Mouse (Mus musculus) thymus, adult 2 months (tissue): ENCODE measurements at regions not wholly inside any gene's neighbourhood (a gene's known extent, or its start where the extent isn't known, plus 50 kb on each side); places are given as distances from the start of the nearest gene placed in this dataset.

ENCODE experiments used
- DNase-seq: peaks from one replicate; pipeline ENCODE4 v3.0.0; 2021
- H3K27ac ChIP-seq: fragments of 200-500 bp; 2 replicates; pipeline ENCODE4 v1.5.1; 2012; ENCODE audit warnings: low read length, control low read depth; ENCODE audit not compliant: control insufficient read depth, insufficient read depth
- H3K27me3 ChIP-seq: fragments of 200-500 bp; 2 replicates; pipeline ENCODE4 v1.6.1; 2012; ENCODE audit warnings: mild to moderate bottlenecking, low read length, moderate library complexity, mixed read lengths; ENCODE audit not compliant: control insufficient read depth, insufficient read depth
- H3K36me3 ChIP-seq: fragments of 200-500 bp; 2 replicates; pipeline ENCODE4 v1.6.1; 2012; ENCODE audit warnings: mild to moderate bottlenecking, low read length, moderate library complexity; ENCODE audit not compliant: control insufficient read depth, insufficient read depth
- H3K4me1 ChIP-seq: fragments of 200-500 bp; replicated peaks from 2 replicates; pipeline ENCODE4 v1.6.1; 2012; ENCODE audit warnings: low read length; ENCODE audit not compliant: control insufficient read depth, insufficient read depth
- H3K4me3 ChIP-seq: fragments of 200-500 bp; 2 replicates; pipeline ENCODE4 v1.5.1; 2012; ENCODE audit warnings: mild to moderate bottlenecking, low read length, control low read depth, moderate library complexity; ENCODE audit not compliant: control insufficient read depth, insufficient read depth
- CTCF ChIP-seq: fragments of 200-500 bp; IDR thresholded peaks from 2 replicates; pipeline ENCODE4 v1.5.1; 2012; ENCODE audit warnings: mild to moderate bottlenecking, control low read depth, low read length, moderate library complexity, borderline replicate concordance; ENCODE audit not compliant: control insufficient read depth, poor library complexity, insufficient read depth; ENCODE audit errors: extremely low read depth
- POLR2A ChIP-seq: fragments of 200-500 bp; IDR thresholded peaks from 2 replicates; pipeline ENCODE4 v1.6.1; 2012; ENCODE audit warnings: mild to moderate bottlenecking, low read length, control low read depth, moderate library complexity; ENCODE audit not compliant: control insufficient read depth, poor library complexity, insufficient read depth; ENCODE audit errors: extremely low read depth
- WGBS: fragments of 180-500 bp; shearing (Covaris S2); methylation state at CpG from one replicate; pipeline ENCODE4 v1.1.7; 2018; 5-methylcytosine and 5-hydroxymethylcytosine counted together

DNA sequence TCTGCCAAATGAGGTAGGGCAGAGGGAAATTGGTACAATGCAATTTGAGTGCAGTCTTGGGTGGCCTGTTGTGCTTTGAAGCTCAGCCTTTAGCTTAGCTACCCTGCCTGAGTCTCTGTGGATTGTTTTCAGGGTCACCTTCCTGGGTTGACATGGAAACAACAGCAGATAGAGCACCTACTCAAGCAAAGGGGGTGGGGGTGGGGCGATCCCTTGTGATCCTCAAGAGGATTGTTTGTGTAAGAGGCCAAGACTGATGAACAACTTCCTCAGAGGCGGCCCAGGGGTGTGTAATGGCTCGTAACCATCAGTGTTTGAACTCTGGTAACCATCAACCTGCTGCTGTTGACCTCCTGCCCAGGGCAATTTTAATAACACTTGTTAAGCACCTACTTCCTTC lies 187.8 kb upstream of the Tle4 start:
- Histone ChIP-seq H3K27me3 (no peaks in the 10 kb centered on the region), H3K27ac (no peak overlapping the region), H3K4me3 (no peak overlapping the region), H3K36me3 (no peaks in the 10 kb centered on the region), H3K4me1 (no peaks in the 10 kb centered on the region)
- 58% methylated on average over 3 of the region's 3 CpGs for WGBS
- DNase-seq, result no peak
- no peak for TF ChIP-seq CTCF
- no peak for TF ChIP-seq POLR2A

DNA sequence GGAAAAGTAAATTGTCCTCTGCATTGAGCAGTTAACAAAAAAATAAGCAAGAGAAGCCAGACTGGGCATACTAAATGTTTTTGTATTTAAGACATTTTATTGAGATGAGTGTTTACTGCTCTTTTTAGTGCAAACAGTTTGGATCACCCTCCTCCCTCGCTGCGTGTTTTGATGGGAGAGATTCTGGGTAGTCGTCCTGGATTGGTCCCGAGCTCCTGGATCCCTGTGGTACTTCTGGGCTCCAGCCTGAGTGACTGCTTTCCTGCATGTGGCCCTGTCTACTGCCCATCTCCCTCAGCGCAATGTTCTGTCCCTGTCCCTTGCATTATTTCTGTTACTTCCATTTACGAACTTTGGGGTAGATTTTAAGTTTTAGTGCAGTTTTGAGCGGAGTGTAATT lies 179.9 kb upstream of the Tle4 start:
- 60% methylated on average over 7 of the region's 7 CpGs for WGBS
- Histone ChIP-seq H3K27me3 (no peaks in the 10 kb centered on the region), H3K4me3 (no peak overlapping the region), H3K4me1 (no peaks in the 10 kb centered on the region), H3K36me3 (no peaks in the 10 kb centered on the region), H3K27ac (no peak overlapping the region)
- DNase-seq, result no peak
- no peak for TF ChIP-seq CTCF
- no peak for TF ChIP-seq POLR2A

DNA sequence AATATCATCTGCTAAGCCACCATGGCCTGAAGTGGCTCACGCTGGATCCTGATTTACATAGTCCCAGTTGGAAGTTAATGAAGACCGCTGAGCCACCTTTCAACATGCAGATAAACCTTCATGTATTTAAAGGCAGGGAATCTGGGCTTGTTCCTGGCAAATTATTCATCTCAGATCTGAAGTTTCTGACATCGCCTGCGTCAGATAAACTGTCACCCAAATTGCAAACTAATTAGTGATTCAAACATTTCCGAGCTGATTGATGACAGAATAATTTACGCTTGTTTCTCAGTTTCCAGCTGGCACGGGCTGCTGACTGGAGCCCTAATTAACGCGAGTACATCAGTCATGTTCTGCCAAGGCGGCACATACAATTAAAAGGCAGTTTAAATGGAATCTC lies 179.3 kb upstream of the Tle4 start:
- no peak for TF ChIP-seq CTCF
- 46% methylated on average over 10 of the region's 10 CpGs for WGBS
- DNase-seq, result no peak

DNA sequence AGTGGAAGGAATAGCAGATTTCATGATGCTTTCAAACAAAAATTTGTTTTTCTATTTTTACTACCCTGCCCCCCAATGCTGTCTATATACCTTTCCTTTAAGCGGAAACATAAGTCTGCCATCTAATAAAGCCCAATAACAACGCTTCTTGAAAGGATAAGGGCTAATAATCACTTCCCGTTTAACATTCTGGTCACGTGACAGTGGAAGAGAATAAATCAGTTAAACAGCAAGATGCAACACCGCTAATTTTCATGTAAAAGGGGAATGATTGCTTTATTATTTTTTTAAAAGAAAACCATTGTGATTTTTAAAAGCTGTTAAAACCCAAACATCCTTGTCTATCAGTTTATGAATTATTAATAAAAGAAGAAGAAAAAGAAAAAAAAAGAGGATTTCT lies 178.9 kb upstream of the Tle4 start:
- Histone ChIP-seq H3K36me3 (no peaks in the 10 kb centered on the region), H3K27me3 (no peaks in the 10 kb centered on the region), H3K4me3 (no peak overlapping the region), H3K27ac (no peak overlapping the region), H3K4me1 (no peaks in the 10 kb centered on the region)
- DNase-seq, result no peak
- 86% methylated on average over 5 of the region's 5 CpGs for WGBS
- TF ChIP-seq POLR2A (no peak), CTCF (no peak)

More for the DNA sequence above, 179.3 kb upstream of the Tle4 start:
- no peaks in the 10 kb centered on the region for H3K36me3 ChIP-seq
- no peak overlapping the region for H3K4me3 ChIP-seq
- no peaks in the 10 kb centered on the region for H3K27me3 ChIP-seq
- no peak overlapping the region for H3K27ac ChIP-seq
- H3K4me1 ChIP-seq, result no peaks in the 10 kb centered on the region

DNA sequence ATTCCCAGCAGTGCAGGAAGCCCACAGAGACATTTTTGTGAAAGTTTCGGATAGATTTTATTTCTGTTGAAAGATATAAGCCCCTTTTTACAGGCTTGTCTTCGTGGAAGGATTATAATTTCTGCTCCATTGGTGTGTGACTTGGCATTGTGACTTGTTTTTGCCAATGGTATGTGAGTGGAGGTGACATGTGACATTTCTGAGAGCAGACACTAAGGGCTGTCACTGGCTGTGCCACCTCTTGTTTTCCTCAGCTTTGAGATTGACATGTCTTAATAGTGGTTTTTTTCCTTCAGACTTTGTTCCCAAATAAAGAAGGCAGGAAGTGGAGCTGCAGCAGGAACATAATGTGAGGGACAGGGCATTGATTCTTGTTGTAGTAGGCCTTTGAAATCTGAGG lies 174.9 kb upstream of the Tle4 start:
- Histone ChIP-seq H3K27me3 (no peaks in the 10 kb centered on the region), H3K4me3 (no peak overlapping the region), H3K27ac (no peak overlapping the region), H3K36me3 (no peaks in the 10 kb centered on the region), H3K4me1 (no peaks in the 10 kb centered on the region)
- WGBS, result 79% methylated on average over 2 of the region's 2 CpGs
- TF ChIP-seq CTCF (no peak), POLR2A (no peak)
- DNase-seq, result no peak

DNA sequence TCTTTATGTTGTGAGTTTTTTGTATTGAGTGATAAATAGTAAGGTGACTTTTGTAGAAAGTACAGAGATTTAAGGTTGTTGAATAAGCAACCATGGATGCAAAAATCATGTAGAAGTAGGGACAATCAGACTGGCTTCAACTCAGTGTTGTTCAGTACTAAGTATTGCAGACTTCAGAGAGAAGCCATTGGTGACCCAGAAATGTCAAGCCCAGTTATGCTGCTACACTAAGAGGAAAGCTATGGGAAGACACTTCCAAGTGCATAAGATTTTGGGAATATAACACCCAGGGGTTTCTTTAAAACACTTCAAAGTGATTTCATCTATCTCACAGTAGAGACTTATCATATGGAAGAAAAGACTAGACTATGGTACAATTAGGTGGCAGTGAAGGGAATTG lies 154.8 kb upstream of the Tle4 start:
- H3K27ac ChIP-seq, result no peak overlapping the region
- no peaks in the 10 kb centered on the region for H3K27me3 ChIP-seq
- H3K36me3 ChIP-seq, result no peaks in the 10 kb centered on the region
- TF ChIP-seq POLR2A (no peak), CTCF (no peak)
- H3K4me3 ChIP-seq, result no peak overlapping the region
- H3K4me1 ChIP-seq, result no peaks in the 10 kb centered on the region
- DNase-seq, result no peak

DNA sequence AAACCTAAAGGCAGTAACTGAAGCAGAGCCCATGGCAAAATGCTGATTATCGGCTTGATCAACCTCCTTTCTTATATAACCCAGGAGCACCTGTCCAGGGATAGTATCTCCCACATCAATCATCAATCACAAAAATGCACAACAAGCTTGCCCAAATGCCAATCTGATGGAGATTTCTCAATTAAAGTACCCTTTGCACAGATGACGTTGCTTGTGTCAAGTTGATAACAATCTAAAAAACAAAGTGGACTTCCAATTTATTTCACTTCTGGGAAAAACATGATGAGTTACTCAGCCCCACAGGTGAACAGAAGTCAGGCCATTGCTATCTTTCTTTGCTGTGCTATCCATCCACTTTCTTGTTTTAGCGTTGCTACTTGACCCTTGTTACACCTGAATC lies 144.5 kb upstream of the Tle4 start:
- no peaks in the 10 kb centered on the region for H3K4me1 ChIP-seq
- WGBS, result 94% methylated on average over 3 of the region's 3 CpGs
- no peak for DNase-seq
- H3K36me3 ChIP-seq, result no peaks in the 10 kb centered on the region
- H3K27me3 ChIP-seq, result no peaks in the 10 kb centered on the region
- H3K4me3 ChIP-seq, result no peak overlapping the region
- TF ChIP-seq CTCF, result no peak
- no peak for TF ChIP-seq POLR2A
- no peak overlapping the region for H3K27ac ChIP-seq
